Mouse (Mus musculus): ENCODE results near the gene Ncoa6. TPM values are rescaled to one million over a fixed set of nuclear protein-coding genes. Genes with fewer than 3 reads are reported as not detected.
A peak's percentile ranks its signal among the peaks of the same experiment; 100 is the strongest.

The Ncoa6 gene
- polyA plus RNA-seq, 1 experiment from 2014 or later = 36.0 TPM

DNA sequence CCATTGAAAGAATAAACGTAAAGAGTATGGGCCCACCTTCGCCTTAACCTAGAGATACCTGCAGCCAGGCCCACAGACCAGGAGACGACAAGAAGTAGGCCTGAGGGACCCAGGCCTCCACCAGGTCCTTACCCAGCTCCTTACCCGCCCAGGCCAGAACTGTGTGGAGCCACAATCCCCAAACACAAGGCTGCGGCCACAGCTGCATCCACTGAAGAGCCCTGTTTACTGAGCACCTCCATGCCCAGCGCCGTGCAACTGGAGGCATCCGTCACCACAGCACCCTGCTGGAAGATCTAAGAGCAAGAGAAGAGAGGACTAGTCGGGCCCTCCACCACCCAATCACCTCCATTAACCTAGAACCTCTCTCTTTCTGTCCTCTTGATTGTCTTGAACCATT, 32.1 kb upstream of the Ncoa6 start:
- H3K9me3 ChIP-seq (ENCODE audit: control insufficient read depth, low read length) = no peaks in the 10 kb centered on the region

DNA sequence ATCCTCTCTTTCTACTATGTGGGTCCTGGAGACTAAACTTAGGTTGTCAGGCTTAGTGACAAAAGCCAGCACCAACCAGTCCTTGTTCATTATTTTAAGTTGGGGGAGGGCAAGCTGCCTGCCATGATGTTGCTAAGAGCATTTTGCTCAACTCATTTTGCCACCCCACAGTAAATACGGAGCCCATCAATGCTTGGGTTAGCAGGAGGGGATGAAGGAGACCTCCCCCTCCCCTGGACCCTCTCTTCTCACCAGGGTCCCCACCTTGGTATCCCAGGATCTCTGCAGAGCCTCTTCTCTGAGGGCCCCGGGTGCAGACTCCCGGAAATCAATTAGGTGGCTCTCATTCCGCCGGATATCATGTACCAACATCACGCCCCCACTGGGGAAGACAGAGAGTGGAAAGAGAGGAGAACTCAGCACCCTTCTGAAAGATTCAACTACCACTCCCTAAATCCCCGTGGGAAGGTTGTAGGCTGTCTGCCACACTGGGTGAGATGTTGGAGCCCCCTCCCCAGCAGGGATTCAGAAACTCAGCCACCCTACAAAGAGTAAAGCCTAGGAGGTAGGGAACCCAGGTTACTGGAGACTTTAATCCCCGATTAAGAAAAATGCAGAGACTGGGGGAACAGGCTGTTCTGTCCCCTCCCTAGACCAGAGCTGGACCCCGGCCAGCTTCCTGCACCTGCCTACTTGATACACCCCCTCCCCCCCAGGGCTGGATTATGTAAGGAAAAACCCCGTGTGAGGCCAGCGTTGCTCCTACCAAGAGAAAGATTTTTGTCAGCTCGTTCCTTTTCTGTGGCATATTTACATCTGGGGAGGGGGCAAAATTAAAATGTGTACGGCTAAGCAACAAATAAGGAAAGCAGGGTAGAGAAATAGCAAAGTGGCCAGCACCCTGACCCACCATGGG, 31.0 kb upstream of the Ncoa6 start:
- Histone ChIP-seq H3K27me3 (ENCODE audit: control insufficient read depth, insufficient read depth, low read length) (no peaks in the 10 kb centered on the region), H3K4me2 (ENCODE audit: low read depth, low read length) (no peak overlapping the region), H3K4me1 (ENCODE audit: control insufficient read depth, insufficient read depth, low read length) (no peaks in the 10 kb centered on the region), H3K9ac (replicated peaks; ENCODE audit: low read depth, low read length) (no peak overlapping the region), H3K27ac (ENCODE audit: low read depth, low read length) (no peak overlapping the region), H3K4me3 (ENCODE audit: low read depth, low read length) (no peak overlapping the region), H3K9me3 (ENCODE audit: control insufficient read depth, low read length) (no peaks in the 10 kb centered on the region), H3K36me3 (ENCODE audit: control insufficient read depth, insufficient read depth, low read length) (peaks cover 18% of the 10 kb centered on the region; the same call in 1 of the 2 replicates)
- no peak for ATAC-seq (ENCODE audit: low read depth)
- WGBS = 76% methylated on average over 13 of the region's 13 CpGs

More for the DNA sequence above, 32.1 kb upstream of the Ncoa6 start:
- WGBS = 97% methylated on average over 9 of the region's 9 CpGs
- Histone ChIP-seq H3K36me3 (ENCODE audit: control insufficient read depth, insufficient read depth, low read length) (peaks cover 18% of the 10 kb centered on the region; the same call in 1 of the 2 replicates), H3K27me3 (ENCODE audit: control insufficient read depth, insufficient read depth, low read length) (no peaks in the 10 kb centered on the region), H3K9ac (replicated peaks; ENCODE audit: low read depth, low read length) (no peak overlapping the region), H3K27ac (ENCODE audit: low read depth, low read length) (no peak overlapping the region), H3K4me2 (ENCODE audit: low read depth, low read length) (no peak overlapping the region), H3K4me1 (ENCODE audit: control insufficient read depth, insufficient read depth, low read length) (no peaks in the 10 kb centered on the region), H3K4me3 (ENCODE audit: low read depth, low read length) (no peak overlapping the region)
- ATAC-seq (ENCODE audit: low read depth) = no peak

DNA sequence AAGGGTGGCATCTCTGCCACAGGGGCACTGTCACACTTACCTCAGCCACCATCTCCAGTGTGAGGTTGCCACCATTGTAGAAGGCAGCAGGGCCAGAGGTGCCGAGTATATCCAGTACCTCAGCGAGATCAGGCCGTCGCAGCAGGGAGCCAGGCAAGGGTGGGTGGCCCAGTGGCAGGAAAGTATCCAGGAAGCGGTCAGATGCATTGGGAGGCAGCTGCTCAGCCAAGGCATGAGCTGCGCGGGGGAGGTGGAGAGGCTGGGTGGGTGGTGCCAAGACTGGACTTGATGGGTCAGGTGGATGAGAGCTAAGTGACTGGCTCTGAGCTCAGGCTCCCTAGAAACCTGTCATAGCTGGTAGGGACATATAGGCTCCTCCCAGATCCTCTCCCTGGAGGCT, 28.9 kb upstream of the Ncoa6 start:
- H3K27ac ChIP-seq (ENCODE audit: low read depth, low read length) = no peak overlapping the region
- no peaks in the 10 kb centered on the region for H3K4me1 ChIP-seq (ENCODE audit: control insufficient read depth, insufficient read depth, low read length)
- H3K9me3 ChIP-seq (ENCODE audit: control insufficient read depth, low read length) = no peaks in the 10 kb centered on the region
- H3K27me3 ChIP-seq (ENCODE audit: control insufficient read depth, insufficient read depth, low read length) = no peaks in the 10 kb centered on the region
- H3K36me3 ChIP-seq (ENCODE audit: control insufficient read depth, insufficient read depth, low read length) = peaks cover 27% of the 10 kb centered on the region; the same call in 1 of the 2 replicates
- no peak overlapping the region for H3K4me3 ChIP-seq (ENCODE audit: low read depth, low read length)
- no peak overlapping the region for H3K4me2 ChIP-seq (ENCODE audit: low read depth, low read length)
- H3K9ac ChIP-seq (replicated peaks; ENCODE audit: low read depth, low read length) = no peak overlapping the region
- 88% methylated on average over 7 of the region's 7 CpGs for WGBS
- ATAC-seq (ENCODE audit: low read depth) = no peak

DNA sequence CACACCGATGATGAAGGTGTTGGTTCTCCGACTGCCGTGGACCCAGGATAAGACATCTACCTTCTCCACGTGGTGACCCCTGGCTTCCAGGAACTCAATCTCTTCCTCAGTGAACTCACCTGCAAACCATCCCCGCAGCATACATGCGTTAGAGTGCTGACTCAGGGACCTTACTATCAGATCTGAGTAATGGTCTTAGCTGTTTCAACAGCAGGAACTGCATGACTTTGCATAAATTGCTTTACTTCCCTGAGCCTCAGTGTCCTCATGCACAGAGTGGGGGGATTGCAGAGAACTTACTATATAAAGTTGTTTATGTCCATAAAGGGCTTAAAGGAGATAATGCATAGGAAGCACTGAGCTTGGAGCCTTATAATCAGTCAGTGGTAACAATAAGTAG, 17.3 kb upstream of the Ncoa6 start:
- H3K4me2 ChIP-seq (ENCODE audit: low read depth, low read length) = no peak overlapping the region
- no peak for ATAC-seq (ENCODE audit: low read depth)
- H3K9ac ChIP-seq (replicated peaks; ENCODE audit: low read depth, low read length) = no peak overlapping the region
- no peak overlapping the region for H3K4me3 ChIP-seq (ENCODE audit: low read depth, low read length)
- 92% methylated on average over 6 of the region's 6 CpGs for WGBS
- H3K9me3 ChIP-seq (ENCODE audit: control insufficient read depth, low read length) = no peaks in the 10 kb centered on the region
- H3K27ac ChIP-seq (ENCODE audit: low read depth, low read length) = no peak overlapping the region
- H3K36me3 ChIP-seq (ENCODE audit: control insufficient read depth, insufficient read depth, low read length) = peaks cover 14% of the 10 kb centered on the region; the same call in 1 of the 2 replicates
- H3K27me3 ChIP-seq (ENCODE audit: control insufficient read depth, insufficient read depth, low read length) = no peaks in the 10 kb centered on the region
- no peaks in the 10 kb centered on the region for H3K4me1 ChIP-seq (ENCODE audit: control insufficient read depth, insufficient read depth, low read length)

DNA sequence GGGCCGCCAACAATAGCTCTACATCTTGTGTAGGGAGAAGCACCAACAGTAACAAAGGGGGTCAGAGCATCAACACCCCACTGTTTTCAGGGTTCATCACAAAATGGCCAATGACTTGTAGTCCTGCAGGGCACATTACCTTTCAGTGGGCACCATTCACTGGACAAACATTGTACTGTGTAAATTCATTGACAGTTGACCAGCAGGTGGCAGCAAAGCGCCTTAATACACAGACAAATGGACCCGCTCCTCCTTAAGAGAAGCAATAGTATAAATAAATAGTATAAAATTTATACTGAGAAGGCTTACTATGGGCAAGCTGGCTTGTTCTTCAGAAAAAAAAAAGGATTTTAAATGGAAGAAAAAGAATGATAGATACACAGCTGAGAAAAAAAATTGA, 8.3 kb upstream of the Ncoa6 start:
- 40% methylated on average over 3 of the region's 3 CpGs for WGBS
- no peak for ATAC-seq (ENCODE audit: low read depth)

DNA sequence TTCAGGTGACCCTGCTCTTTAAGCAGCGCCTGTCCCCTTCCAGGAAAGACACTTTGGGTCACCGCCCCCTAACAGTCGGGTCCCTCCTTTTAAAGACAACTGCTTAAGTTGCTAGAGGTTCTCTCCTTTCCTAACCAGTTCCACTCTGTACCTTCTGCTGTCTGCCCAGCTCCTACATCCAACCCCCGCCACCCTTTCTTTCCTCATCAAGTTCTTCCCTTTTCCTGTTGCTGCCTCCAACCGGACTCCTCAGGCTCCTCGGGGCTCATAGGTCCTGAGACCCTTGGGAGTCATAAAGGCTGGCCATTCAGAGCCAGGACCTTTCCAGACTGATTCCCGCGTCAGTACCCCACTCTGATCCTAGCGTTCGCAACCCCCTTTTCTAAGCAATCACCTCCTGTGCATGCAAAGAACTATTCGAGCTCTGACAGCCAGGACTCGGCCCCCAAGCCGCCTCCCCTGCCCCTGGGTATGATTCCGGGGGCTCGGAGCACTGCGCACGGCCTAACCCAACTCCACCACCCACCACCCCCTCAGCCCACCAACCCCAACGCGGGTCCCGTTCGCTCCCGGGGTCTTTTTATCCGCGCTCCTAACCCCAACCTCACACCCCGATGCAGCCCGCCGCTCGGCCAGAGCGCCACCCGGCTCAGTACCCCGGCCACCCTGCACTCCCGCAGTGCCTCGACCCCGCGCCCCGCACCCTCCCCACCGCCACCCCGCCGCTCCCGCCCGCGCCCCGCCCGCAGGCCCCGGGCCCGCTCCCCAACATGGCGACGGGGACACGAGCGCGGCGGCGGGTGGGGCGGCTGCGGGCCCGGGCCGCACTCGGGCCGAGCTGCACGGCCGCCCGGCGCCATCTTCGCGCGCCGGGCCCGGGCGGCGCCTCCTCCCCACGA, 774 bp downstream of the Ncoa6 start:
- peak overlapping the region; percentile 90 for H3K27ac ChIP-seq (ENCODE audit: low read depth, low read length)
- ATAC-seq (ENCODE audit: low read depth) = peak; percentile 73
- under 1% methylated on average over 50 of the region's 71 CpGs for WGBS
- H3K9ac ChIP-seq (replicated peaks; ENCODE audit: low read depth, low read length) = peak overlapping the region; percentile 99
- no peaks in the 10 kb centered on the region for H3K27me3 ChIP-seq (ENCODE audit: control insufficient read depth, insufficient read depth, low read length)
- peaks cover 16% of the 10 kb centered on the region for H3K4me1 ChIP-seq (ENCODE audit: control insufficient read depth, insufficient read depth, low read length)
- H3K4me3 ChIP-seq (ENCODE audit: low read depth, low read length) = peak overlapping the region; percentile 85
- no peaks in the 10 kb centered on the region for H3K9me3 ChIP-seq (ENCODE audit: control insufficient read depth, low read length)
- no peaks in the 10 kb centered on the region for H3K36me3 ChIP-seq (ENCODE audit: control insufficient read depth, insufficient read depth, low read length)
- peak overlapping the region; percentile 51 for H3K4me2 ChIP-seq (ENCODE audit: low read depth, low read length)

More for the DNA sequence above, 8.3 kb upstream of the Ncoa6 start:
- Histone ChIP-seq H3K4me2 (ENCODE audit: low read depth, low read length) (no peak overlapping the region), H3K4me1 (ENCODE audit: control insufficient read depth, insufficient read depth, low read length) (no peaks in the 10 kb centered on the region), H3K36me3 (ENCODE audit: control insufficient read depth, insufficient read depth, low read length) (no peaks in the 10 kb centered on the region), H3K9me3 (ENCODE audit: control insufficient read depth, low read length) (no peaks in the 10 kb centered on the region), H3K4me3 (ENCODE audit: low read depth, low read length) (no peak overlapping the region), H3K27ac (ENCODE audit: low read depth, low read length) (no peak overlapping the region), H3K9ac (replicated peaks; ENCODE audit: low read depth, low read length) (no peak overlapping the region), H3K27me3 (ENCODE audit: control insufficient read depth, insufficient read depth, low read length) (no peaks in the 10 kb centered on the region)

DNA sequence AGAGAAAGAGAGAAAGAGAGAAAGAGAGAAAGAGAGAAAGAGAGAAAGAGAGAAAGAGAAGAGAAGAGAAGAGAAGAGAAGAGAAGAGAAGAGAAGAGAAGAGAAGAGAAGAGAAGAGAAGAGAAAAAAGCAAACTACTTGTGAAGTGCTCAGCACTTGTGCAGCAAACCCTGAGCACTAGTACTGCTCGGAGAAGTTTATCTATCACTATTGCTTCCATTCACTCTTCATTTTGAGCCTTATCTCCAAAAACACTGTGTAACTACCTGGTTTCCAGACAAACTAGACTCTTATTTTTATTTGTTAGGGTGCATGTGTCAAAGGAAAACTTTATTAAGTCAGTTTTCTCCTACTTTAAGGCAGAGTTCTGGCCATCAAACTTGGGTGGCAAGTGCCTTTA, 6.8 kb downstream of the Ncoa6 start:
- Histone ChIP-seq H3K9me3 (ENCODE audit: control insufficient read depth, low read length) (no peaks in the 10 kb centered on the region), H3K9ac (replicated peaks; ENCODE audit: low read depth, low read length) (no peak overlapping the region), H3K27ac (ENCODE audit: low read depth, low read length) (no peak overlapping the region), H3K4me3 (ENCODE audit: low read depth, low read length) (no peak overlapping the region), H3K4me2 (ENCODE audit: low read depth, low read length) (no peak overlapping the region), H3K27me3 (ENCODE audit: control insufficient read depth, insufficient read depth, low read length) (no peaks in the 10 kb centered on the region), H3K4me1 (ENCODE audit: control insufficient read depth, insufficient read depth, low read length) (peaks cover 12% of the 10 kb centered on the region), H3K36me3 (ENCODE audit: control insufficient read depth, insufficient read depth, low read length) (0 out of 2 replicates have a peak, but pooled peaks cover 3% of the 10 kb centered on the region)
- no peak for ATAC-seq (ENCODE audit: low read depth)
- WGBS = 96% methylated on average over 1 of the region's 1 CpGs

DNA sequence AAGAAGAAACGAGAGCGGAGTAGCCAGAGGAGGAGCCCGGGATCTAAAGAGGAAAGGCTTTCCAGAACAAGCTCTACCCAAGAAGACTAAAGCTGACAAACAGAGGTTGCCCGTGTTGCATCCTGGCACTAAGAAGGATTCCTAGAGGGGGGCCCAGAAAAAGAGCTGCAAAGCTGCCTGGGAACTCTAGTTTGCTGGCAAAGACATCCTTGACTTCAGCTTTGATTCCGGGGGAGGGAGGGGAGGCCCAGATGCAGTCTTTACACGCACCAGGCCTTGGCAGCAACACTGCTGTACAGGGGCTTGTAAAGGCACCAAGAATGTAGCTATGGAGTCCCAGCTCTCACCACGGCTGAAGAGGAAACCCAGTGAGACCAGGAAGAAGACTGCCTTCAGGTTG, 20.1 kb downstream of the Ncoa6 start:
- Histone ChIP-seq H3K27ac (ENCODE audit: low read depth, low read length) (no peak overlapping the region; the same call in 1 of the 2 replicates), H3K27me3 (ENCODE audit: control insufficient read depth, insufficient read depth, low read length) (no peaks in the 10 kb centered on the region), H3K9me3 (ENCODE audit: control insufficient read depth, low read length) (no peaks in the 10 kb centered on the region), H3K4me1 (ENCODE audit: control insufficient read depth, insufficient read depth, low read length) (no peaks in the 10 kb centered on the region), H3K4me3 (ENCODE audit: low read depth, low read length) (no peak overlapping the region), H3K9ac (replicated peaks; ENCODE audit: low read depth, low read length) (no peak overlapping the region), H3K4me2 (ENCODE audit: low read depth, low read length) (no peak overlapping the region), H3K36me3 (ENCODE audit: control insufficient read depth, insufficient read depth, low read length) (no peaks in the 10 kb centered on the region)
- no peak for ATAC-seq (ENCODE audit: low read depth)
- WGBS = 86% methylated on average over 7 of the region's 7 CpGs

Data from neural tube, embryonic 14.5 days (tissue).